Mouse (Mus musculus) heart, postnatal 25 days (tissue): ENCODE results near the gene Tmem210. TPM values are rescaled to one million over a fixed set of nuclear protein-coding genes. Genes with fewer than 3 reads are reported as not detected.
"Not testable (repeated sequence)": the region's sequence is repeated elsewhere in the genome, so short reads cannot be mapped to it uniquely, and the experiment has no call there.

Experiments used
- DNase-seq: peaks from one replicate; pipeline ENCODE4 v3.0.0; 2022; ENCODE audit warnings: low spot score
- intact Hi-C: fragments of 180-260 bp; cut with DNase I; formaldehyde crosslinking; loops from one replicate; pipeline ENCODE4 v1.15.1; 2025
- total RNA-seq, 2 experiments: library from RNA; stranded (reverse); gene quantifications; 2 replicates each; pipeline ENCODE4 v1.2.3; 2021

Gene Tmem210
- not detected for total RNA-seq

DNA sequence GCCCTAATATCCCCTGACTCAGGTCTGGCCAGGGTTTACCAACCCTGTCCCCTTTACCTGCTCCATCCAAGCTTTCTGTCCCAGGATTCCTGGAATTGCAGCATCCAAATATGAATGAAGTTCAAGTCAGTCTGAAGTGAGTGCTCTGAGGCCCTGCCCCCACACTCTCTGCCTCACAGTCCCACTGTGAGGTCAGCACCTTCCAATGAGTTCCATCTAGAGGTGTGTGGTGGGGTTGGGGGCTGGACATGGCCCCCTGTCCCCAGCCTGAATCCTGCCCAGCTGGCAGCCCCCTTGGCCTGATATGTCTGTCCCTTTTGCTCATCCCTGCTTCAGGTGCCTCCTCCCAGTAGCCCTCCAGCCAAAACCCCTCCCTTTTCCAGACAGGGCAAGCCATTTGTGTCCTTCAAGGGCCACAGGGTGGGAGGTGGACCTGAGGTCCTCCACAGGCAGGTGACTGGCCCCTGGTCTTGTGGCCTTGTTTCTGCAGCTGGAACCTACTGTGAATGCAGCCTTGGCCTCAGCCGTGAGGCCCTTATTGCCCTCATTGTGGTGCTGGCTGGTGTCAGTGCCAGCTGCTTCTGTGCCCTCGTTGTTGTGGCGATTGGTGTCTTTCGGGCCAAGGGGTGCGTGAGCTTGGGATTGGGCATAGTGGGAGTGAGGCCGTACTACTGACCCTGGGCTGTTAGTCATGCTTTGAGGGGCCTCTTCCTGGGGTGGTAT is at the start of gene Tmem210:
TSS of gene Tmem210 (plus strand) at position 219 of the 723 bp plus-strand sequence.
- intact Hi-C loops = no loop called here
- DNase-seq = no peak

DNA sequence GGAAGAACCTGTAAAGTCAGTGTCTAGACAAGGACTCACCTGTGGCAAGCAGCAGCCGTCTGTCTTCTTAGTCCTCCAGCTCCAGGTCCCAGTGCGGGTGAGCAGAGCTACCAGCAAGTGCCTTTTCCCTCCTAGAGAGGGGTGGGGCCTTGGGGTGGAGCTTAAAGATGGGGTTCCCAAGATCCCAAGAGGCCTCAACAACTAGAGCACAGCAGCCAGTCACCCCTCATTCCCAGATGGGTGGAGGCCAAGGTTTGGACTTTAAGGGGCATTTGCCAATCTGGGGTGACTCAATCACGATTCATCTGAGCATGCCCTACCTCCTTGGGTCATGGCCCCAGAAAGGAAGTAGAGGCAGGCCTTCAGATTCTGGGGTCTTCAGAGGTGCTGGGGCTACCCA is 48.2 kb upstream of the Tmem210 start:
- DNase-seq = no peak
- intact Hi-C loops = no loop called here

- DNase-seq = no peak
- intact Hi-C loops = no loop called here
Observed at GRCm38 (mm10) chr2:25240310-25240709, 47.6 kb upstream of the Tmem210 start.

- intact Hi-C loops = no loop called here
- DNase-seq = peak; percentile 30
Observed at GRCm38 (mm10) chr2:25240723-25241437, 47.1 kb upstream of the Tmem210 start.

DNA sequence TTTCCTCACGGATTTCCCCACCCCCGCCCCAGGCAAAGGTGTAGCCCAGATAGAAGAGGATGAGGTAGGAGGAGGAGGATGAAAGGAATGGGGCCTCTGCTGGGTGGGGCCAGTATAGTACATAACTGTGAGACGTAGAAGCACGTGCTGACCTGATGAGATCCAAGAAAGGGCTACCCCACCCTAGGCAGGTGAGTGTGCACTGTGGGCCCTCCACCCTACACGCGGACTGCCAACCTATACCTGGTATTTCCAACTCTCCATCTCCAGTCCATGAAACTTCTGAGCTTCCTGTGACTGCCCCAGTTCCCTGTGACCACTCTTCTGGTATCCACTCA is 46.5 kb upstream of the Tmem210 start:
- no peak for DNase-seq
- intact Hi-C loops = no loop called here

DNA sequence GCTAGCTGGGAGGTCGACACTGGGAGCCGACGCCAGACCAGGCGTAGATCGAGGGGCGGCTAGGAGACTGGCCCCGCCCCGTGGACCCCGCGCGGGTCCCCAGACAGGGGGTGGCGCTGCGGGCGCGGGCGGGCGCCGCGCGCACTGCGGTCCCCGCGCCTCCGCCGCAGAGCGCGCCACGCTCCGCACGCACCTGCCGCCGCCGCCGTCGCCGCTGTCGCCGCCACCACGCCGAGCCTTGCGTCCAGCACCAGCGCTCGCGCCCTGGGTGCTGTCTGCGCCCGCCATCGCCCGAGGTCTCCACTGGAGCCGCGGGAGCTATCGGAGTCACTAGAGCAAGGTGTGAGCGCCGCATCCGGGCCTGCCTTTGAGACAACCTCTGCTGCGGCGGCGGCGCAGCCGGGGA is 45.8 kb upstream of the Tmem210 start, which contains the start of the genes Rnf208 and Cysrt1:
TSS of gene Rnf208 (plus strand) at position 155 of the 406 bp plus-strand sequence.
TSS of gene Cysrt1 (minus strand) at position 352 of the 406 bp plus-strand sequence.
- intact Hi-C loops = no loop called here
- DNase-seq = no peak

DNA sequence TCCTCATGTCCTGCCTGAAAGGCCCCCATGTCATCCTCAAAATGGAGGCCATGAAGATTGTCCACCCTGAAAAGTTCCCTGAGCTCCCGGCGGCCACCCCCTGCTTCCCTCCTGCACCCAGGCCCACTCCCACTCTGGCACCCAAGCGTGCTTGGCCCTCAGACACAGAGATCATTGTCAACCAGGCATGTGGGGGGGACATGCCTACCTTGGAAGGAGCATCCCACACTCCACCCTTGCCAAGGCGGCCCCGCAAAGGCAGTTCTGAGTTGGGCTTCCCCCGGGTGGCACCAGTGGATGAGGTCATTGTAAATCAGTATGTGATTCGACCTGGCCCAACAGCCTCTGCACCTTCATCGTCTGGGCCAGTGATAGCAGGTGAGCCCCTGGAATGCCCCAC is 44.6 kb upstream of the Tmem210 start:
- intact Hi-C loops = no loop called here

GRCm38 (mm10) chr2:25244144-25244543 is 43.8 kb upstream of the Tmem210 start:
- intact Hi-C loops = no loop called here

More for the DNA sequence above, 44.6 kb upstream of the Tmem210 start:
- no peak for DNase-seq

GRCm38 (mm10) chr2:25246183-25247072 is 41.5 kb upstream of the Tmem210 start, which contains the start of gene AL732309.1:
Gene AL732309.1 (minus strand): TSS chr2:25246863.
- intact Hi-C loops = no loop called here
- DNase-seq = no peak

More at GRCm38 (mm10) chr2:25244144-25244543, 43.8 kb upstream of the Tmem210 start:
- no peak for DNase-seq

GRCm38 (mm10) chr2:25252331-25252730 is 35.6 kb upstream of the Tmem210 start:
- intact Hi-C loops = loop anchor here (2.0 to 5.0 kb wide), 2 partner anchors 24 to 125 kb away; no protein-coding TSS in a partner anchor
- no peak for DNase-seq

- intact Hi-C loops = loop anchor here (2.0 to 5.0 kb wide), 2 partner anchors 63 to 77 kb away; partner anchors contain the start of gene Man1b1
- peak; percentile 68 for DNase-seq
Observed at GRCm38 (mm10) chr2:25255284-25255779, 32.6 kb upstream of the Tmem210 start, which contains the start of gene Tmem203. Gene Tmem203 (plus strand): TSS chr2:25255439.

GRCm38 (mm10) chr2:25256443-25257109 is 31.4 kb upstream of the Tmem210 start:
- intact Hi-C loops = loop anchor here (5.0 kb wide), 1 partner anchor 76 kb away; the partner anchor contains the start of gene Man1b1
- DNase-seq = not testable (repeated sequence)

DNA sequence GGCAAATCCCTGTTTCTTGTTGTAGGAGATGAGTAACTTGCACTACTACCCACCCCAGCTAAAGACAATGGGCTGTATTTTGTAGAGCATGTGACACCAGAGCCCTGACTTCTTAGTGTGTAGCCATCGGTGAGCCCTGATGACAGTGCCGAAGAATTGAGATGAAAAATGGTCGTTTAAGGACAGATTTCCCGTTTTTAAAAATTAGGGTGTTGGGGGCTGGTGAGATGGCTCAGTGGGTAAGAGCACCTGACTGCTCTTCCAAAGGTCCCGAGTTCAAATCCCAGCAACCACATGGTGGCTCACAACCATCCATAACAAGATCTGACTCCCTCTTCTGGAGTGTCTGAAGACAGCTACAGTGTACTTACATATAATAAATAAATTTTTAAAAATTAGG is 30.7 kb upstream of the Tmem210 start:
- not testable (repeated sequence) for DNase-seq
- intact Hi-C loops = loop anchor here (5.0 kb wide), 1 partner anchor 75 kb away; the partner anchor contains the start of gene Man1b1

- intact Hi-C loops = loop anchor here (5.0 kb wide), 1 partner anchor 73 kb away; the partner anchor contains the start of gene Man1b1
- no peak for DNase-seq
Observed at GRCm38 (mm10) chr2:25258887-25259286, 29.1 kb upstream of the Tmem210 start.

- intact Hi-C loops = no loop called here
- no peak for DNase-seq
Observed at GRCm38 (mm10) chr2:25261870-25262269, 26.1 kb upstream of the Tmem210 start.

DNA sequence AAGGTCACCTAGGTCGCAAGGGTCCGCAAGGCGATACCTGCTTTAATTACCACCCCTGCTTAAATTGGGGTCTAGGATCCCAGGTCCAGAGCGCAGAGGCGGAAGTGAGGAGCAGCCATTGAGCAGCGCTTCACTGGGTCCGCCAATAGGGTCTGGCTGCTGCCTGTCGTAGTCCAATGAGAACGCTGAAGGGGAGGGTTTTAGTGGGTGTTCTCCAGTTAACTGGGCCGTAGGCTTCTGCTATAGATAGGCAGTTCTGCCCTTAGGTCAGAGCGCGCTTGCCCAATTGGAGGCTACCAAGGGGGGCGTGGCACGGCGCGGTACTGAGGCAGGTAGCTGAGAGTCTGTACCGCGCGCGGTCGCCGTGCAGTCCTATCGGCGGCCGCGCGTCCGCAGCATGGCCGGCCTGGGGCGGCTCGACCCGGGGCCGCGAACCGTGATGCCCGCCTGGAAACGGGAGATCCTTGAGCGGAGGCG is 25.6 kb upstream of the Tmem210 start, which contains the start of gene Tprn:
TSS of gene Tprn (plus strand) at position 328 of the 477 bp plus-strand sequence.
- DNase-seq = peak; percentile 92
- intact Hi-C loops = no loop called here

GRCm38 (mm10) chr2:25262795-25263622 is 24.9 kb upstream of the Tmem210 start:
- DNase-seq = no peak
- intact Hi-C loops = no loop called here
